Mouse (Mus musculus) liver, adult 2 months (tissue): Measurements from ENCODE around the gene Itga10. TPM values are rescaled to one million over a fixed set of nuclear protein-coding genes. Genes with fewer than 3 reads are reported as not detected.

Source experiments
- DNase-seq: peaks from one replicate; pipeline ENCODE4 v3.0.0-alpha.2; 2011; ENCODE audit warnings: low read depth, low spot score; ENCODE audit errors: extremely low read depth
- H3K27ac ChIP-seq: fragments of 200-500 bp; replicated peaks from 2 replicates; pipeline ENCODE4 v1.5.1; 2012; ENCODE audit warnings: low read depth, mild to moderate bottlenecking, control low read depth, inconsistent platforms, low read length; ENCODE audit not compliant: insufficient read depth
- H3K27me3 ChIP-seq: fragments of 200-500 bp; 2 replicates; pipeline ENCODE4 v1.6.1; 2012; ENCODE audit warnings: mild to moderate bottlenecking, moderate library complexity, low read length, inconsistent platforms; ENCODE audit not compliant: control insufficient read depth, insufficient read depth
- H3K36me3 ChIP-seq: fragments of 200-500 bp; 2 replicates; pipeline ENCODE4 v1.6.1; 2012; ENCODE audit warnings: low read length, inconsistent platforms; ENCODE audit not compliant: control insufficient read depth, insufficient read depth
- H3K4me1 ChIP-seq: fragments of 200-500 bp; 2 replicates; pipeline ENCODE4 v1.6.1; 2011; ENCODE audit warnings: low read length; ENCODE audit not compliant: control insufficient read depth, insufficient read depth
- H3K4me3 ChIP-seq: fragments of 200-500 bp; 2 replicates; pipeline ENCODE4 v1.5.1; 2011; ENCODE audit warnings: low read depth, mild to moderate bottlenecking, control low read depth, low read length, moderate library complexity; ENCODE audit not compliant: insufficient read depth
- H3K79me2 ChIP-seq: fragments of 200-500 bp; 2 replicates; pipeline ENCODE4 v1.6.1; 2012; ENCODE audit warnings: inconsistent platforms, mild to moderate bottlenecking, low read length, moderate library complexity; ENCODE audit not compliant: control insufficient read depth, insufficient read depth
- H3K9ac ChIP-seq: fragments of 200-500 bp; 2 replicates; pipeline ENCODE4 v1.6.1; 2012; ENCODE audit warnings: low read depth, mild to moderate bottlenecking, control low read depth, inconsistent platforms, low read length
- CTCF ChIP-seq: fragments of 200-500 bp; IDR thresholded peaks from 2 replicates; pipeline ENCODE4 v1.5.1; 2011; ENCODE audit warnings: low read depth, low read length, control low read depth
- POLR2A ChIP-seq: fragments of 200-500 bp; IDR thresholded peaks from 2 replicates; pipeline ENCODE4 v1.6.1; 2011; ENCODE audit warnings: low read length, control low read depth; ENCODE audit not compliant: insufficient read depth; ENCODE audit errors: extremely low read depth
- WGBS: fragments of 180-500 bp; shearing (Covaris S2); methylation state at CpG from one replicate; pipeline ENCODE4 v1.1.7; 2018; 5-methylcytosine and 5-hydroxymethylcytosine counted together
- polyA plus RNA-seq: library from polyadenylated mRNA; depleted of rRNA; stranded (reverse); fragments of >200 nt; gene quantifications from 2 replicates; pipeline ENCODE4 v1.2.3, GENCODE M21; 2012; rRNA removed
- total RNA-seq: library from RNA; depleted of rRNA; stranded (reverse); fragments of >200 nt; gene quantifications from 2 replicates; pipeline ENCODE4 v1.2.3, GENCODE M21; 2014; rRNA removed

Gene Itga10
- total RNA-seq (0.18 and 0.27 TPM in 2 replicates), polyA plus RNA-seq (0.30 and 0.57 TPM in 2 replicates)

DNA sequence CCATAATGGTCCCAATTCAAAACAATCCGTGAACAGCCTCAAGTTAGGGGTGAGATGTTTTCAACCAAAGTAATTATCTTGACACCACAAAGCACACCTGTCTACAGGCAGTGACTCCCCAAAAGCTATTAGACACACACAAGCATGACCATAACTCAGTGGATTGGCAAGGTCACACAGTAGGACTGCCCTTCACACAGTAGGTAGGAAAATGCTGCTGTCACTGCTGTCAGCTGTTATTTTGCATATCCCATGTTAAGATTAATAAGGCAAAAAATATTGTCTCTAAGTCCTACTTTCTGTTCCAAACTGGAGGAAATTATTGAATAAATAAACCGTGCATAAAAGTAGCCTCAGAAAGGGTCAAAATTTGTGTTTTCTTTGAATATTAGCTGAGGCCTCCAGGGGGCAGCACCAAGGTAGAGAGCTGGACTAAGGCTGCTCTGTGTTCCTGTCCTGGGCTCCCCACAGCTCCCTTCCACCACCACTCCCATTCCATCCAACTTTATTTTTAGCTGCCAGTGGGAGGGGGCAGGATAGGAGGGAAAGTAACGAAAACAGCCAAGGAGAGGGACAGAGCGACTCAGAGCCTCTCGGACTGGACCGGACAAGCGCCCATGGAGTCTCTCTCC is at the start of gene Itga10:
Gene Itga10 (plus strand): TSS at position 567 of the 632 bp plus-strand sequence.
- peaks cover 11% of the 10 kb centered on the region; the same call in 1 of the 2 replicates for H3K36me3 ChIP-seq
- H3K27me3 ChIP-seq, result no peaks in the 10 kb centered on the region
- 78% methylated on average over 7 of the region's 7 CpGs for WGBS
- H3K4me3 ChIP-seq, result no peak within 1 kb of the TSS
- H3K27ac ChIP-seq, result no peak within 1 kb of the TSS; the same call in 1 of the 2 replicates
- no peak for DNase-seq
- no peak within 1 kb of the TSS for H3K9ac ChIP-seq
- H3K79me2 ChIP-seq, result no peaks in the 10 kb centered on the region; the same call in 1 of the 2 replicates
- no peak for TF ChIP-seq POLR2A
- TF ChIP-seq CTCF, result peak; percentile 61
- H3K4me1 ChIP-seq, result peaks cover 16% of the 10 kb centered on the region

DNA sequence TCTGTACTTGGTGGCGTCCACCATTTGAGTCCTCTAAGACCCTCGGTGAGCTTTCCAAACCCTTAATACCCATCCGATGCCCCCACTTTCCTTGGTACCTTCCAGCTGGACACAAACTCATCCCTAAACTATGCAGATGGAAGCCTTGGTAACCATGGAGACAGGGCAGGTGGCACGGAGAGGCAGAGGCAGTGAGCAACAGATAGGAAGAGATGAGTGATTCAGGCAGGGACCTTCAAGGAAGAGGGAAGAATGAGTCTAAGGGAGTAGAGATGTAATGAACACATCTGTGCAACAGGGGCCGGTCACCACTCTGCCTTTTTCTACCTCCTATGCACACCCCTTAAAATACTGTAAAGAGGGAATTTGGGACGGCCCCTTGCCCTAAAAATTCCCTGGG is 49.7 kb upstream of the Itga10 start:
- DNase-seq, result no peak
- Histone ChIP-seq H3K79me2 (no peaks in the 10 kb centered on the region; the same call in 1 of the 2 replicates), H3K4me3 (no peak overlapping the region), H3K36me3 (no peaks in the 10 kb centered on the region), H3K27me3 (no peaks in the 10 kb centered on the region; the same call in 1 of the 2 replicates), H3K27ac (no peak overlapping the region), H3K4me1 (0 out of 2 replicates have a peak, but pooled peaks cover 1% of the 10 kb centered on the region), H3K9ac (no peak overlapping the region)
- WGBS, result 47% methylated on average over 6 of the region's 6 CpGs
- TF ChIP-seq POLR2A, result no peak
- no peak for TF ChIP-seq CTCF

DNA sequence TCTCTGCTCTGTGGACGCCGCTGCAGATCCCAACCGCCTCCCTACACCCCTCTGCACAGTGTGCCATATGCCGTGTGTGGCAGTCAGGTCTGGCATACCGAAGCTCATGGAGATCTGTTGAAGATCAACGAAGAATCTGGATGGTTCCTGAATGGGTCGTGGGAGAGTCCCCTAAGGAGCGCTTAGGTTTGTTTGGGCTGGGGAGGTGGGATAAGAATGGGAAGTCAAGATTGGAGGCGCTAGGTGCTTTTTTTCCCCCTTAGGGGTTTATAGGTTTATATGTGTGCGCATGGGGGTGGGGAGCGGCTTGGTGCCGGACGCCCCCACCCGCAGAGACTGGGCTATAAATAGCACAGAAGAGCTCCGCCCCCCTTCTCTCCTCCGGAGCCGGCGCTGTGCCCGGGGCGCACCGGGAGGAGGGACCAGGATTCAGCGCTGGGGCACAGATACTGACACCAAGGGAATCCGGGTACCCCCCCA is 49.1 kb upstream of the Itga10 start, which contains the start of gene Ankrd34a:
Gene Ankrd34a (plus strand): TSS at position 409 of the 480 bp plus-strand sequence.
- 7% methylated on average over 23 of the region's 23 CpGs for WGBS
- no peaks in the 10 kb centered on the region; the same call in 1 of the 2 replicates for H3K79me2 ChIP-seq
- no peak within 1 kb of the TSS for H3K27ac ChIP-seq
- H3K4me3 ChIP-seq, result peak within 1 kb of the TSS; percentile 32; the same call in 1 of the 2 replicates
- H3K9ac ChIP-seq, result peak within 1 kb of the TSS; percentile 12; the same call in 1 of the 2 replicates
- no peak for DNase-seq
- TF ChIP-seq POLR2A (no peak), CTCF (no peak)
- H3K4me1 ChIP-seq, result 0 out of 2 replicates have a peak, but pooled peaks cover 1% of the 10 kb centered on the region
- H3K27me3 ChIP-seq, result no peaks in the 10 kb centered on the region; the same call in 1 of the 2 replicates
- no peaks in the 10 kb centered on the region for H3K36me3 ChIP-seq

GRCm38 (mm10) chr3:96596855-96597254 is 48.5 kb upstream of the Itga10 start:
- no peaks in the 10 kb centered on the region; the same call in 1 of the 2 replicates for H3K27me3 ChIP-seq
- H3K4me3 ChIP-seq, result no peak overlapping the region
- H3K4me1 ChIP-seq, result 0 out of 2 replicates have a peak, but pooled peaks cover 1% of the 10 kb centered on the region
- no peak for TF ChIP-seq CTCF
- TF ChIP-seq POLR2A, result no peak
- no peaks in the 10 kb centered on the region; the same call in 1 of the 2 replicates for H3K79me2 ChIP-seq
- H3K9ac ChIP-seq, result no peak overlapping the region
- no peak overlapping the region for H3K27ac ChIP-seq
- WGBS, result 10% methylated on average over 12 of the region's 12 CpGs
- DNase-seq, result no peak
- H3K36me3 ChIP-seq, result no peaks in the 10 kb centered on the region

DNA sequence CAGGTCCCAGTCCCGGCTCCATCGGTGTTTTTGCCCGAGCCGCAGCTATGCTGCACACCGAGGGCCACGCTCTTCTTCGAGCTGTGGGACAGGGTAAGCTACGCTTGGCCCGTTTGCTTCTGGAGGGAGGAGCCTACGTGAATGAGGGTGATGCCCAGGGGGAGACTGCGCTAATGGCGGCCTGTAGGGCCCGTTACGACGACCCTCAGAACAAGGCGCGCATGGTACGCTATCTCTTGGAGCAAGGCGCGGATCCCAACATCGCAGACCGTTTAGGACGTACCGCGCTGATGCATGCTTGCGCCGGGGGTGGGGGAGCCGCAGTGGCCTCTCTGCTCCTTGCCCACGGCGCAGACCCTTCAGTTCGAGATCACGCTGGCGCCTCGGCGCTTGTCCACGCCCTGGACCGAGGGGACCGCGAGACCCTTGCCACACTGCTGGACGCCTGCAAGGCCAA is 47.9 kb upstream of the Itga10 start:
- Histone ChIP-seq H3K27me3 (no peaks in the 10 kb centered on the region; the same call in 1 of the 2 replicates), H3K4me3 (peak overlapping the region; percentile 32), H3K4me1 (0 out of 2 replicates have a peak, but pooled peaks cover 1% of the 10 kb centered on the region), H3K9ac (peak overlapping the region; percentile 35), H3K79me2 (no peaks in the 10 kb centered on the region), H3K27ac (no peak overlapping the region), H3K36me3 (no peaks in the 10 kb centered on the region)
- no peak for DNase-seq
- TF ChIP-seq POLR2A, result no peak
- no peak for TF ChIP-seq CTCF
- WGBS, result 1% methylated on average over 40 of the region's 40 CpGs
